Mouse (Mus musculus) limb, embryonic 14.5 days (tissue): ENCODE measurements around the gene Haao. TPM values are rescaled to one million over a fixed set of nuclear protein-coding genes. Genes with fewer than 3 reads are reported as not detected.

Experiments used
- ATAC-seq: fragments of 200-750 bp; cut with Nextera tagmentation; 2 replicates; pipeline ENCODE4 v1.8.0; 2017; ENCODE audit warnings: low read depth, moderate number of reproducible peaks, moderate TSS enrichment; ENCODE audit not compliant: low FRiP score
- DNase-seq: peaks from one replicate; pipeline ENCODE4 v3.0.0-alpha.2; 2015; ENCODE audit warnings: low spot score
- H3K27ac ChIP-seq: fragments of 300-500 bp; sonication (generic); replicated peaks from 2 replicates; pipeline ENCODE4 v1.5.1; 2014; ENCODE audit warnings: low read depth, mild to moderate bottlenecking, low read length, moderate library complexity, mixed read lengths
- H3K27me3 ChIP-seq: fragments of 300-500 bp; sonication (generic); 2 replicates; pipeline ENCODE4 v1.6.1; 2014; ENCODE audit warnings: low read length, mixed read lengths; ENCODE audit not compliant: control insufficient read depth, insufficient read depth
- H3K36me3 ChIP-seq: fragments of 300-500 bp; sonication (generic); 2 replicates; pipeline ENCODE4 v1.6.1; 2014; ENCODE audit warnings: mild to moderate bottlenecking, low read length, moderate library complexity, mixed read lengths; ENCODE audit not compliant: control insufficient read depth, insufficient read depth
- H3K4me1 ChIP-seq: fragments of 300-500 bp; sonication (generic); 2 replicates; pipeline ENCODE4 v1.6.1; 2014; ENCODE audit warnings: antibody characterized with exemption, low read length, mixed read lengths; ENCODE audit not compliant: control insufficient read depth, insufficient read depth
- H3K4me2 ChIP-seq: fragments of 300-500 bp; sonication (generic); replicated peaks from 2 replicates; pipeline ENCODE4 v1.6.1; 2014; ENCODE audit warnings: low read depth, mild to moderate bottlenecking, low read length, moderate library complexity; ENCODE audit not compliant: severe bottlenecking
- H3K4me3 ChIP-seq: fragments of 300-500 bp; sonication (generic); replicated peaks from 2 replicates; pipeline ENCODE4 v1.5.1; 2014; ENCODE audit warnings: low read length
- H3K9ac ChIP-seq: fragments of 300-500 bp; sonication (generic); 2 replicates; pipeline ENCODE4 v1.6.1; 2014; ENCODE audit warnings: mild to moderate bottlenecking, low read depth, low read length, moderate library complexity; ENCODE audit not compliant: severe bottlenecking
- H3K9me3 ChIP-seq: fragments of 300-500 bp; sonication (generic); 2 replicates; pipeline ENCODE4 v1.6.1; 2016; ENCODE audit warnings: low read length; ENCODE audit not compliant: control insufficient read depth
- POLR2A ChIP-seq: fragments of 200-500 bp; IDR thresholded peaks from 2 replicates; pipeline ENCODE4 v1.8.0; 2012; ENCODE audit warnings: inconsistent platforms, mild to moderate bottlenecking, moderate library complexity, borderline replicate concordance; ENCODE audit not compliant: insufficient read depth, insufficient read length; ENCODE audit errors: extremely low read depth
- WGBS: fragments of 180-500 bp; shearing (Covaris S2); extraction: QIAGEN DNeasy Blood & Tissue Kit; methylation state at CpG from one replicate; pipeline ENCODE4 v1.1.7; 2014; 5-methylcytosine and 5-hydroxymethylcytosine counted together
- polyA plus RNA-seq, 2 experiments: library from polyadenylated mRNA; depleted of rRNA in 1 of 2; stranded (reverse) in 1 of 2; unstranded in 1 of 2; fragments of >200 nt; fragmentation: Nextera tagmentation in 1 of 2; extraction: Ambion mirVana in 1 of 2; gene quantifications; 2 replicates each; pipeline versions ENCODE4 v1.2.1 to v1.2.3; 2012 to 2014

The Haao gene
- polyA plus RNA-seq, 2 experiments = 0.92 to 1.3 TPM

GRCm38 (mm10) chr17:83812200-83812944, 35.4 kb downstream of the Haao start:
- DNase-seq = no peak
- Histone ChIP-seq H3K4me2 (no peak overlapping the region), H3K27ac (no peak overlapping the region), H3K4me3 (no peak overlapping the region), H3K27me3 (no peaks in the 10 kb centered on the region), H3K4me1 (no peaks in the 10 kb centered on the region), H3K36me3 (peaks cover 31% of the 10 kb centered on the region), H3K9ac (no peak overlapping the region), H3K9me3 (no peaks in the 10 kb centered on the region)
- no peak for TF ChIP-seq POLR2A
- 92% methylated on average over 17 of the region's 17 CpGs for WGBS
- ATAC-seq = no peak

DNA sequence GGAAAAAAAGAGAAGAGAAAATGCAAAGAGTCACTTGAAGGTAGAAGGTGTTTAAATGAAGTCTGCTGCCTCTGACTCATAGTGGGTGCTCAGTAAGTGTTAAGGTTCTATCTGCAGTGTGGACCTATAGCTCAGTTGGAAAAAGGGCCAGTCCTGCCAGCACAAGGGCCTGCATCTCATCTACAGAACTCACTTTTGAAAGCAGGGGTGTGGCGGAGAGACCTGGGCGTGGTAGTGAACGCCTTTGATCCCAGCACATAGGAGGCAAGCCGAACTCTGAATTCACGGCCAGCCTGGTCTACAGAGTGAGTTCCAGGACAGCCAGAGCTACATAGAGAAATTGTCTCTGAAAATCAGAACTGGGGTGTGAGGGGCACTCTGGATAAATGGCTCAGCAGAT, 37.5 kb downstream of the Haao start:
- Histone ChIP-seq H3K4me3 (no peak overlapping the region), H3K27ac (no peak overlapping the region), H3K36me3 (peaks cover 45% of the 10 kb centered on the region), H3K9ac (no peak overlapping the region), H3K4me2 (no peak overlapping the region), H3K27me3 (no peaks in the 10 kb centered on the region), H3K9me3 (no peaks in the 10 kb centered on the region), H3K4me1 (no peaks in the 10 kb centered on the region)
- no peak for DNase-seq
- TF ChIP-seq POLR2A = no peak
- no peak for ATAC-seq
- 89% methylated on average over 5 of the region's 5 CpGs for WGBS

GRCm38 (mm10) chr17:83809197-83809829, 38.5 kb downstream of the Haao start:
- Histone ChIP-seq H3K4me2 (no peak overlapping the region), H3K9me3 (no peaks in the 10 kb centered on the region), H3K4me1 (no peaks in the 10 kb centered on the region), H3K36me3 (peaks cover 50% of the 10 kb centered on the region), H3K9ac (no peak overlapping the region), H3K4me3 (no peak overlapping the region), H3K27ac (no peak overlapping the region), H3K27me3 (no peaks in the 10 kb centered on the region)
- ATAC-seq (no peak), DNase-seq (no peak)
- 88% methylated on average over 17 of the region's 17 CpGs for WGBS
- no peak for TF ChIP-seq POLR2A

- Histone ChIP-seq H3K36me3 (peaks cover 52% of the 10 kb centered on the region), H3K4me3 (no peak overlapping the region), H3K4me1 (no peaks in the 10 kb centered on the region), H3K27me3 (no peaks in the 10 kb centered on the region), H3K9ac (no peak overlapping the region), H3K27ac (no peak overlapping the region), H3K9me3 (no peaks in the 10 kb centered on the region), H3K4me2 (no peak overlapping the region)
- ATAC-seq (no peak), DNase-seq (no peak)
- TF ChIP-seq POLR2A = no peak
- 83% methylated on average over 12 of the region's 12 CpGs for WGBS
These were observed 39.2 kb downstream of the Haao start for GRCm38 (mm10) chr17:83808476-83809098.

DNA sequence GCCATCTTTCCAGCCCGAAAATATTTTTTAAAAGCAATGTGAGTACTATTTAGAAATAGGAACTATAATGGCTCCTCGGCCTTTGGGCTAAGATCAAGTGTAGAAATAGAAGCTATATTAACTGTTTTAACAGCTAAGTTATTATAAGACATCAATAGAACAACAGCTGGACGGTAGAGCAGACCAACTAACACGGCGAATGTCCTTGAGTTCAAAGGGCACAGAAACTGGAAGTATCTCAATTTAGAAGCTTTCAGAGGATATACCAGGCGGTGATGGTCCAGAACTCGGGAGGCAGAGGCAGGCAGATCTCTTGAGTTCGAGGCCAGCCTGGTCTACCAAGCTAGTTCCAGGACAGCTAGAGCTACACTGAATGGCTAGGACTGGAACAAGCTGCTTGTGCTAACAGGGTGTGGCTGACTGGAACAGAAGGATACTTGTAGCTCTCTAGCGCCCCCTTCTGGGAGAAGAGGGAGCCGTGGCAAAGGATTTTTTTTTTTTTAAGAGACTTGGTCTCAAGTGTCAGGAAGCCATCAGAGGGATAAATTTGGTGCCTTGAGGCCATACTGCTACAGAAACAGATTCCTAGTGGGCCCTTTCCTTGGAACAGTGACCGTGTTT, 39.9 kb downstream of the Haao start:
- H3K27ac ChIP-seq = no peak overlapping the region
- no peaks in the 10 kb centered on the region for H3K4me1 ChIP-seq
- peaks cover 55% of the 10 kb centered on the region for H3K36me3 ChIP-seq
- H3K9me3 ChIP-seq = no peaks in the 10 kb centered on the region
- DNase-seq (peak; percentile 62), ATAC-seq (no peak)
- no peaks in the 10 kb centered on the region for H3K27me3 ChIP-seq
- no peak overlapping the region for H3K9ac ChIP-seq
- H3K4me3 ChIP-seq = no peak overlapping the region
- 70% methylated on average over 11 of the region's 11 CpGs for WGBS
- H3K4me2 ChIP-seq = no peak overlapping the region
- no peak for TF ChIP-seq POLR2A
